Mouse (Mus musculus): Measurements from ENCODE around the gene 4930516K23Rik. TPM values are rescaled to one million over a fixed set of nuclear protein-coding genes. Genes with fewer than 3 reads are reported as not detected.

4930516K23Rik gene
- not detected in 2 replicates for polyA plus RNA-seq (2014; fragmentation: Nextera tagmentation; extraction: Ambion mirVana)

- no peak for DNase-seq
- 61% methylated on average over 2 of the region's 2 CpGs for WGBS
- Histone ChIP-seq H3K4me2 (ENCODE audit: low read length) (no peak within 1 kb of the TSS), H3K27me3 (ENCODE audit: control insufficient read depth, insufficient read depth, low read length) (no peaks in the 10 kb centered on the region), H3K4me1 (ENCODE audit: control insufficient read depth, insufficient read depth, low read length) (no peaks in the 10 kb centered on the region), H3K36me3 (ENCODE audit: control insufficient read depth, insufficient read depth, low read length) (no peaks in the 10 kb centered on the region), H3K9ac (replicated peaks; ENCODE audit: low read length) (no peak within 1 kb of the TSS), H3K27ac (replicated peaks; ENCODE audit: low read depth, low read length) (no peak within 1 kb of the TSS), H3K9me3 (ENCODE audit: control insufficient read depth, low read length) (no peaks in the 10 kb centered on the region), H3K4me3 (replicated peaks; ENCODE audit: low read depth, low read length) (no peak within 1 kb of the TSS)
- ATAC-seq (ENCODE audit: low FRiP score, low TSS enrichment) = no peak
Observed at GRCm38 (mm10) chr7:104061345-104061744, at the start of gene 4930516K23Rik. Gene 4930516K23Rik (minus strand): TSS chr7:104061445.

- no peaks in the 10 kb centered on the region for H3K9me3 ChIP-seq (ENCODE audit: control insufficient read depth, low read length)
- no peaks in the 10 kb centered on the region for H3K36me3 ChIP-seq (ENCODE audit: control insufficient read depth, insufficient read depth, low read length)
- DNase-seq = no peak
- no peak within 1 kb of the TSS for H3K4me3 ChIP-seq (replicated peaks; ENCODE audit: low read depth, low read length)
- H3K4me1 ChIP-seq (ENCODE audit: control insufficient read depth, insufficient read depth, low read length) = no peaks in the 10 kb centered on the region
- no peak within 1 kb of the TSS for H3K4me2 ChIP-seq (ENCODE audit: low read length)
- no peak within 1 kb of the TSS for H3K27ac ChIP-seq (replicated peaks; ENCODE audit: low read depth, low read length)
- no peak within 1 kb of the TSS for H3K9ac ChIP-seq (replicated peaks; ENCODE audit: low read length)
- H3K27me3 ChIP-seq (ENCODE audit: control insufficient read depth, insufficient read depth, low read length) = no peaks in the 10 kb centered on the region
- ATAC-seq (ENCODE audit: low FRiP score, low TSS enrichment) = no peak
Observed at GRCm38 (mm10) chr7:104104757-104104972, 43.4 kb upstream of the 4930516K23Rik start, which contains the start of gene Olfr646. Gene Olfr646 (plus strand): TSS chr7:104104873.

GRCm38 (mm10) chr7:104103913-104104756, 42.9 kb upstream of the 4930516K23Rik start:
- no peak for DNase-seq
- WGBS = 78% methylated on average over 4 of the region's 4 CpGs
- Histone ChIP-seq H3K4me2 (ENCODE audit: low read length) (no peak overlapping the region), H3K9ac (replicated peaks; ENCODE audit: low read length) (no peak overlapping the region), H3K27ac (replicated peaks; ENCODE audit: low read depth, low read length) (no peak overlapping the region), H3K4me3 (replicated peaks; ENCODE audit: low read depth, low read length) (no peak overlapping the region), H3K9me3 (ENCODE audit: control insufficient read depth, low read length) (no peaks in the 10 kb centered on the region), H3K4me1 (ENCODE audit: control insufficient read depth, insufficient read depth, low read length) (no peaks in the 10 kb centered on the region), H3K27me3 (ENCODE audit: control insufficient read depth, insufficient read depth, low read length) (no peaks in the 10 kb centered on the region), H3K36me3 (ENCODE audit: control insufficient read depth, insufficient read depth, low read length) (no peaks in the 10 kb centered on the region)
- ATAC-seq (ENCODE audit: low FRiP score, low TSS enrichment) = no peak

- DNase-seq (no peak), ATAC-seq (ENCODE audit: low FRiP score, low TSS enrichment) (no peak)
- H3K4me2 ChIP-seq (ENCODE audit: low read length) = no peak within 1 kb of the TSS
- no peaks in the 10 kb centered on the region for H3K36me3 ChIP-seq (ENCODE audit: control insufficient read depth, insufficient read depth, low read length)
- no peak within 1 kb of the TSS for H3K9ac ChIP-seq (replicated peaks; ENCODE audit: low read length)
- H3K9me3 ChIP-seq (ENCODE audit: control insufficient read depth, low read length) = no peaks in the 10 kb centered on the region
- 73% methylated on average over 1 of the region's 1 CpGs for WGBS
- no peak within 1 kb of the TSS for H3K27ac ChIP-seq (replicated peaks; ENCODE audit: low read depth, low read length)
- H3K27me3 ChIP-seq (ENCODE audit: control insufficient read depth, insufficient read depth, low read length) = no peaks in the 10 kb centered on the region
- no peaks in the 10 kb centered on the region for H3K4me1 ChIP-seq (ENCODE audit: control insufficient read depth, insufficient read depth, low read length)
- no peak within 1 kb of the TSS for H3K4me3 ChIP-seq (replicated peaks; ENCODE audit: low read depth, low read length)
Observed at GRCm38 (mm10) chr7:104085365-104085764, 24.1 kb upstream of the 4930516K23Rik start, which contains the start of gene Olfr645. Gene Olfr645 (minus strand): TSS chr7:104085465.

GRCm38 (mm10) chr7:104071769-104072168, 10.5 kb upstream of the 4930516K23Rik start, which contains the start of gene Olfr644:
Gene Olfr644 (minus strand): TSS chr7:104071869.
- no peak for ATAC-seq (ENCODE audit: low FRiP score, low TSS enrichment)
- Histone ChIP-seq H3K27me3 (ENCODE audit: control insufficient read depth, insufficient read depth, low read length) (no peaks in the 10 kb centered on the region), H3K4me1 (ENCODE audit: control insufficient read depth, insufficient read depth, low read length) (no peaks in the 10 kb centered on the region), H3K4me2 (ENCODE audit: low read length) (no peak within 1 kb of the TSS), H3K36me3 (ENCODE audit: control insufficient read depth, insufficient read depth, low read length) (no peaks in the 10 kb centered on the region), H3K27ac (replicated peaks; ENCODE audit: low read depth, low read length) (no peak within 1 kb of the TSS), H3K4me3 (replicated peaks; ENCODE audit: low read depth, low read length) (no peak within 1 kb of the TSS), H3K9me3 (ENCODE audit: control insufficient read depth, low read length) (no peaks in the 10 kb centered on the region), H3K9ac (replicated peaks; ENCODE audit: low read length) (no peak within 1 kb of the TSS)
- no peak for DNase-seq
- 74% methylated on average over 2 of the region's 2 CpGs for WGBS

- DNase-seq = no peak
- Histone ChIP-seq H3K27ac (replicated peaks; ENCODE audit: low read depth, low read length) (no peak overlapping the region), H3K9ac (replicated peaks; ENCODE audit: low read length) (no peak overlapping the region), H3K9me3 (ENCODE audit: control insufficient read depth, low read length) (no peaks in the 10 kb centered on the region), H3K27me3 (ENCODE audit: control insufficient read depth, insufficient read depth, low read length) (no peaks in the 10 kb centered on the region), H3K36me3 (ENCODE audit: control insufficient read depth, insufficient read depth, low read length) (no peaks in the 10 kb centered on the region), H3K4me3 (replicated peaks; ENCODE audit: low read depth, low read length) (no peak overlapping the region), H3K4me2 (ENCODE audit: low read length) (no peak overlapping the region), H3K4me1 (ENCODE audit: control insufficient read depth, insufficient read depth, low read length) (no peaks in the 10 kb centered on the region)
- ATAC-seq (ENCODE audit: low FRiP score, low TSS enrichment) = no peak
- WGBS = 92% methylated on average over 1 of the region's 1 CpGs
Observed at GRCm38 (mm10) chr7:104059215-104059614, 2.0 kb downstream of the 4930516K23Rik start.

- H3K9ac ChIP-seq (replicated peaks; ENCODE audit: low read length) = no peak within 1 kb of the TSS
- H3K9me3 ChIP-seq (ENCODE audit: control insufficient read depth, low read length) = no peaks in the 10 kb centered on the region
- no peak for DNase-seq
- no peak for ATAC-seq (ENCODE audit: low FRiP score, low TSS enrichment)
- no peaks in the 10 kb centered on the region for H3K4me1 ChIP-seq (ENCODE audit: control insufficient read depth, insufficient read depth, low read length)
- no peak within 1 kb of the TSS for H3K4me2 ChIP-seq (ENCODE audit: low read length)
- 82% methylated on average over 1 of the region's 1 CpGs for WGBS
- no peak within 1 kb of the TSS for H3K4me3 ChIP-seq (replicated peaks; ENCODE audit: low read depth, low read length)
- no peaks in the 10 kb centered on the region for H3K36me3 ChIP-seq (ENCODE audit: control insufficient read depth, insufficient read depth, low read length)
- H3K27ac ChIP-seq (replicated peaks; ENCODE audit: low read depth, low read length) = no peak within 1 kb of the TSS
- no peaks in the 10 kb centered on the region for H3K27me3 ChIP-seq (ENCODE audit: control insufficient read depth, insufficient read depth, low read length)
Observed at GRCm38 (mm10) chr7:104052566-104052965, 8.7 kb downstream of the 4930516K23Rik start, which contains the start of gene Olfr642. Gene Olfr642 (minus strand): TSS chr7:104052666.

GRCm38 (mm10) chr7:104050745-104051144, 10.5 kb downstream of the 4930516K23Rik start:
- H3K9me3 ChIP-seq (ENCODE audit: control insufficient read depth, low read length) = no peaks in the 10 kb centered on the region
- no peak for DNase-seq

GRCm38 (mm10) chr7:104035145-104035544, 26.1 kb downstream of the 4930516K23Rik start, which contains the start of gene Olfr641:
Gene Olfr641 (plus strand): TSS chr7:104035445.
- no peak within 1 kb of the TSS for H3K9ac ChIP-seq (replicated peaks; ENCODE audit: low read length)
- no peak within 1 kb of the TSS for H3K27ac ChIP-seq (replicated peaks; ENCODE audit: low read depth, low read length)
- H3K9me3 ChIP-seq (ENCODE audit: control insufficient read depth, low read length) = no peaks in the 10 kb centered on the region
- no peak within 1 kb of the TSS for H3K4me2 ChIP-seq (ENCODE audit: low read length)
- WGBS = 76% methylated on average over 1 of the region's 1 CpGs
- H3K4me1 ChIP-seq (ENCODE audit: control insufficient read depth, insufficient read depth, low read length) = no peaks in the 10 kb centered on the region
- H3K27me3 ChIP-seq (ENCODE audit: control insufficient read depth, insufficient read depth, low read length) = no peaks in the 10 kb centered on the region
- DNase-seq (no peak), ATAC-seq (ENCODE audit: low FRiP score, low TSS enrichment) (no peak)
- H3K36me3 ChIP-seq (ENCODE audit: control insufficient read depth, insufficient read depth, low read length) = no peaks in the 10 kb centered on the region
- H3K4me3 ChIP-seq (replicated peaks; ENCODE audit: low read depth, low read length) = no peak within 1 kb of the TSS

More at GRCm38 (mm10) chr7:104050745-104051144, 10.5 kb downstream of the 4930516K23Rik start:
- Histone ChIP-seq H3K4me1 (ENCODE audit: control insufficient read depth, insufficient read depth, low read length) (no peaks in the 10 kb centered on the region), H3K36me3 (ENCODE audit: control insufficient read depth, insufficient read depth, low read length) (no peaks in the 10 kb centered on the region), H3K4me3 (replicated peaks; ENCODE audit: low read depth, low read length) (no peak overlapping the region), H3K4me2 (ENCODE audit: low read length) (no peak overlapping the region), H3K27ac (replicated peaks; ENCODE audit: low read depth, low read length) (no peak overlapping the region), H3K27me3 (ENCODE audit: control insufficient read depth, insufficient read depth, low read length) (no peaks in the 10 kb centered on the region), H3K9ac (replicated peaks; ENCODE audit: low read length) (no peak overlapping the region)
- no peak for ATAC-seq (ENCODE audit: low FRiP score, low TSS enrichment)
- WGBS = 92% methylated on average over 4 of the region's 4 CpGs
